Mouse (Mus musculus): ENCODE data around the gene Traf3ip3. TPM values are rescaled to one million over a fixed set of nuclear protein-coding genes. Genes with fewer than 3 reads are reported as not detected.

Gene Traf3ip3
- total and polyA plus RNA-seq, 3 experiments = 60.9 to 72.9 (median 68.8) TPM

DNA sequence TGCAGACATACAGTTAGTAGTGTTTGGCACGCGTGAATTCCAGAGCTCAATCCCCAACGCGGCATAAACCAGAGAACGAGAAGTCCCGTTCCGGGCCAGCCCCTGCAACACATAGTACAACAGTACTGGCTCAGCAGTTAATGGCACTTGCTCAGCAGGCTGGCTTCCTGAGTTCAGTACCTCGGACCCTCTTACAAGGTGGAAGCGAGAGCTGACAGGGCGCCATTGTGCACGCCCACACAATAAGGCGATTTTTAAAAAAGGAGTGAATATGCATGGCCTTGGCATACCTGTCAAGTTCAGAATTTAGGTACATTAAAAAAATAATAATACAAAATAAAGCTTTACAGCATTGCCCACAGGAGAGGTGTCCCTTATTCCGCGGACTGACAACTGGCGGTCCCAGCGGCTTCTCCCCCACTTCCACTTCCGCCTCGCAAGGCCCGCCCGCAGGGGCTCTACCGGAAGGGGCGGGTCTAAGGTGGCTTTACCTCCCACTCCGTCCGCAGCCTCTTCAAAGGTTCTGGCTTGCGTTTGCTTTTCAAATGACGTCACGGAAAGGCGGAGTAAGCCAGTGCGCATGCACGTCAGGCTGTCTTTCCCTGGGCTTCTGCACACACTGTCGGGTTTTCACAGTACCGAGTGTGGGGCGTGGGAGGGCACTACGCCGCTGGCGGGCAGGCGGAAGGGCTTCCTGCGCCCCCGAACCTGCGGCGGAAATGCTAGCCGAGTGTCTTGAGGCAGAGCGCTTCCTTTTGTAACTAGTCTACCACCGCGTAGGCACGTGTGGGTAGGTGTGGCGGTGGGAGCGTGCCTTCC lies 28.3 kb downstream of the Traf3ip3 start (continued):
- TF ChIP-seq MAFK (IDR thresholded peaks at IDR 0.05; ENCODE audit: insufficient replicate concordance, low read length) = no peak
- TF ChIP-seq TCF12 (IDR thresholded peaks at IDR 0.05; ENCODE audit: low read depth, low read length) = peak; percentile 88
- peak; percentile 78; the same call in 1 of the 2 replicates for TF ChIP-seq MAZ (IDR thresholded peaks at IDR 0.05; ENCODE audit: low read depth, low read length)
- peak; percentile 68 for TF ChIP-seq MEF2A (IDR thresholded peaks at IDR 0.05; ENCODE audit: borderline replicate concordance, low read depth, low read length)
- TF ChIP-seq GABPA (IDR thresholded peaks at IDR 0.05; ENCODE audit: insufficient replicate concordance, low read depth, low read length) = peak; percentile 14; the same call in 1 of the 2 replicates
- TF ChIP-seq CTCF (conservative IDR thresholded peaks at IDR 0.05 in 1 of 2, IDR thresholded peaks at IDR 0.05 in 1 of 2; ENCODE audit: low read depth in 2 of 2, low read length in 2 of 2) = no peak
- no peak for TF ChIP-seq RCOR1 (conservative IDR thresholded peaks at IDR 0.05; ENCODE audit: low read depth, low read length)
- peak; percentile 46; the same call in 1 of the 2 replicates for TF ChIP-seq ETS1 (conservative IDR thresholded peaks at IDR 0.05; ENCODE audit: low read depth, low read length)
- 0 out of 2 replicates have a peak, but pooled peaks have one; percentile 38 for TF ChIP-seq EP300 (IDR thresholded peaks at IDR 0.05; ENCODE audit: low read length)
- peak; percentile 68; the same call in 1 of the 2 replicates for TF ChIP-seq E2F4 (IDR thresholded peaks at IDR 0.05; ENCODE audit: insufficient replicate concordance, low read depth, low read length)
- TF ChIP-seq KAT2A (IDR thresholded peaks at IDR 0.05; ENCODE audit: insufficient replicate concordance, low read length) = 0 out of 2 replicates have a peak, but pooled peaks have one; percentile 55
- TF ChIP-seq NELFE (IDR thresholded peaks at IDR 0.05; ENCODE audit: low read depth, low read length) = peak; percentile 96
- no peak for TF ChIP-seq ZNF384 (IDR thresholded peaks at IDR 0.05; ENCODE audit: low read depth, low read length)
- peak; percentile 94 for TF ChIP-seq SIN3A (IDR thresholded peaks at IDR 0.05; ENCODE audit: low read length)
- TF ChIP-seq MYC (IDR thresholded peaks at IDR 0.05; ENCODE audit: low read depth, low read length) = peak; percentile 86
- peak; percentile 94 for TF ChIP-seq BHLHE40 (IDR thresholded peaks at IDR 0.05; ENCODE audit: low read depth, low read length)
- no peak for TF ChIP-seq USF1 (IDR thresholded peaks at IDR 0.05; ENCODE audit: low read depth, low read length)
- TF ChIP-seq ZC3H11A (IDR thresholded peaks at IDR 0.05; ENCODE audit: low read depth, low read length) = no peak

DNA sequence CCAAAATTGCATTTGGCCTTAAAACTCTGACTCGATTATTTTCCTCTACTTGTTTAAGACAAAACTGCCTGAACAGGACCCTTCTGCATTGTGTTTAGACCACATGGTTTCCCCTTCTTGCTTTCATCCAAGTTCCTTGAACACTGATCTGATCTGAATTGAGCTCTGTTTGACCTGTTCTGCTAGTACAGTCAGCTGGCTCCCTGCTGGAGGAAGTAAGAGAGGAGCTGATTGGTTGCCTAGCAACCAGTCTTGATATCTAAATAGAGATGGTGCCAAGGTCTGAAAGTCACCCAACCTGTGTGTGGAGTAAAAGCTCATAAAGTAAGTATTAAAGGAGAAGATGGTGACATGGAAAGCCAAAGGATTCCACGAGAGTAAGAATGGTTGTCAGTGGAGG lies 31.6 kb downstream of the Traf3ip3 start:
- Histone ChIP-seq H3K36me3 (replicated peaks in 1 of 2; ENCODE audit: control insufficient read depth in 1 of 2, insufficient read depth in 1 of 2, low read length in 1 of 2) (peaks cover 4 to 14% of the 10 kb centered on the region in 2 experiments), H3K79me2 (replicated peaks; ENCODE audit: control insufficient read depth, extremely low read depth, insufficient read depth, poor library complexity, severe bottlenecking) (peaks cover 9% of the 10 kb centered on the region; the same call in 1 of the 2 replicates), H3K4me3 (replicated peaks in 1 of 3; ENCODE audit: low read depth in 2 of 3, low read length in 2 of 3, poor library complexity in 1 of 3) (no peak overlapping the region), H3K4me1 (ENCODE audit: control insufficient read depth in 1 of 2, insufficient read depth in 2 of 2) (peaks cover 7 to 22% of the 10 kb centered on the region in 2 experiments), H3K27me3 (replicated peaks) (no peaks in the 10 kb centered on the region), H3K9ac (ENCODE audit: insufficient read depth, low read depth) (no peak overlapping the region), H3K9me3 (replicated peaks; ENCODE audit: low read length) (no peaks in the 10 kb centered on the region), H3K4me2 (ENCODE audit: insufficient read depth, low read depth, poor library complexity, severe bottlenecking) (no peak overlapping the region), H3K27ac (ENCODE audit: insufficient read depth, low read depth) (no peak overlapping the region)
- no peak for DNase-seq (ENCODE audit: extremely low read depth)
- in situ Hi-C loops (cut with MboI; ENCODE audit: low pct_ligation_motif_present, low pct_unique_long_range_greater_than_20kb, low sequenced_read_pairs) = no loop called here
- no peak for TF ChIP-seq MXI1 (IDR thresholded peaks at IDR 0.05; ENCODE audit: low read depth, low read length)
- dilution Hi-C loops (cut with MboI; ENCODE audit: extremely low pct_ligation_motif_present, extremely low pct_unique_long_range_greater_than_20kb, low sequenced_read_pairs) = no loop called here
